Mouse (Mus musculus) liver, postnatal 0 days (tissue): ENCODE data around the gene Oscp1. TPM values are rescaled to one million over a fixed set of nuclear protein-coding genes. Genes with fewer than 3 reads are reported as not detected.

Experiments used
- ATAC-seq: fragments of 200-750 bp; cut with Nextera tagmentation; 2 replicates; pipeline ENCODE4 v1.8.0; 2017; ENCODE audit warnings: mild to moderate bottlenecking, moderate library complexity
- DNase-seq: peaks from one replicate; pipeline ENCODE4 v3.0.0-alpha.2; 2016
- H3K27ac ChIP-seq: fragments of 300-500 bp; sonication (generic); 2 replicates; pipeline ENCODE4 v1.5.1; 2014; ENCODE audit warnings: antibody characterized with exemption, moderate library complexity, mild to moderate bottlenecking, low read depth
- H3K27me3 ChIP-seq: fragments of 300-500 bp; sonication (generic); 2 replicates; pipeline ENCODE4 v1.6.1; 2014; ENCODE audit warnings: low read length, control low read depth, mixed read lengths; ENCODE audit not compliant: insufficient read depth
- H3K36me3 ChIP-seq: fragments of 300-500 bp; sonication (generic); replicated peaks from 2 replicates; pipeline ENCODE4 v1.6.1; 2014; ENCODE audit warnings: mild to moderate bottlenecking, control low read depth, low read length, moderate library complexity, mixed read lengths; ENCODE audit not compliant: insufficient read depth
- H3K4me1 ChIP-seq: fragments of 300-500 bp; sonication (generic); 2 replicates; pipeline ENCODE4 v1.6.1; 2014; ENCODE audit warnings: antibody characterized with exemption, mild to moderate bottlenecking, control low read depth; ENCODE audit not compliant: insufficient read depth
- H3K4me2 ChIP-seq: fragments of 300-500 bp; sonication (generic); 2 replicates; pipeline ENCODE4 v1.6.1; 2014; ENCODE audit warnings: low read depth, mild to moderate bottlenecking, low read length, moderate library complexity, mixed read lengths
- H3K4me3 ChIP-seq: fragments of 300-500 bp; sonication (generic); 2 replicates; pipeline ENCODE4 v1.5.1; 2014; ENCODE audit warnings: low read depth, low read length
- H3K9ac ChIP-seq: fragments of 300-500 bp; sonication (generic); replicated peaks from 2 replicates; pipeline ENCODE4 v1.6.1; 2014; ENCODE audit warnings: mild to moderate bottlenecking, moderate library complexity
- H3K9me3 ChIP-seq: fragments of 300-500 bp; sonication (generic); 2 replicates; pipeline ENCODE4 v1.6.1; 2016; ENCODE audit warnings: mild to moderate bottlenecking, control low read depth, low read length, mixed read lengths
- CTCF ChIP-seq: sonication (generic); IDR thresholded peaks from 2 replicates; pipeline ENCODE4 v1.5.1; 2016; ENCODE audit warnings: antibody characterized with exemption, low read depth
- EP300 ChIP-seq: IDR thresholded peaks from 2 replicates; pipeline ENCODE4 v1.6.1; 2016; ENCODE audit warnings: antibody characterized with exemption, low read depth, mild to moderate bottlenecking
- WGBS: fragments of 180-500 bp; shearing (Covaris S2); extraction: QIAGEN DNeasy Blood & Tissue Kit; methylation state at CpG from one replicate; pipeline ENCODE4 v1.1.7; 2014; ENCODE audit not compliant: insufficient replicate concordance; 5-methylcytosine and 5-hydroxymethylcytosine counted together
- polyA plus RNA-seq: library from polyadenylated mRNA; unstranded; fragments of >200 nt; fragmentation: Nextera tagmentation; extraction: Ambion mirVana; gene quantifications from 2 replicates; pipeline ENCODE4 v1.2.1, GENCODE M21; 2015

Oscp1 gene
- polyA plus RNA-seq, 1 experiment from 2014 or later = 1.5 TPM

DNA sequence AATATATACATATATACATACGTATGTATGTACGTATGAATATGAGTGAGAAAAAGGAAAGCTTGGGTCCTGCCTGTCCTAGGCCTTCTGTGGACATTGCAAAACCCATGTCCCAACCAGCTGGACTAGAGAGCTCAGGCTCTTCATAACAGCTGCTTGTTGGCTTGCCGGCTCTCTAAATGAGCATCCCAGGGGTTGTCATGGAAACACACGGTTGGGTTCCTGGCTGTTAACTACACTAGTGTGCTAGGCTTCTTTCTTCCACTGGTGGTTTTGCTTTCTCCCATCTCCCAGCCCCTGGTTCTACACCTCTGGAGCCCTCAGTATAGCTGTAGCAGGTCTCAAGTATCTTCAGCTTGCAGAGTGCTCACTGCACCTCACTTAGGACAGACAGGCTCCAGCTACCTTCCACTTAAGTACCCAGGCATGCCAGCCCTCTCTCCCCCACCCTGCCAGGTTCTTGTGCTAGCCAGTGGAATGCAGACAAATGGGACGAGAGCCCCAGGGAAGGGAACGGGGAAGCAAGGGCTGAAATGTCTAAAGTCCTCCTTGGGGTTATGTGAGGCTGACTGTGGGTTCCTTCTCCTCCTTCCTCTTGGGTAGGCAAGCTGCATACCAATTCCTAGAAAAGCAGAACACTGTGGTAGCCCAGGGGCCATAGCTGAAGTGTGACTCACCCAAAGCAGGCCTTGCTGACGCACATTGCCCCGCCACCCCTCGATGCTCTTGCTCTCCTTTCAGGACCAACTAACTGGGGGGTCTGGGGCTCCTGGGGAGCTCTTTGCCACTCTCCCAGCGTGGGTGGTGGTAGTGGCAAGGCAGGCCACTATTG, 73.1 kb downstream of the Oscp1 start:
- Histone ChIP-seq H3K9me3 (no peaks in the 10 kb centered on the region), H3K4me3 (no peak overlapping the region), H3K27ac (peak overlapping the region; percentile 79), H3K36me3 (peaks cover 36% of the 10 kb centered on the region), H3K27me3 (no peaks in the 10 kb centered on the region), H3K4me1 (peaks cover 4% of the 10 kb centered on the region; the same call in 1 of the 2 replicates), H3K4me2 (no peak overlapping the region), H3K9ac (no peak overlapping the region)
- TF ChIP-seq EP300 (no peak), CTCF (no peak)
- DNase-seq = no peak
- peak; percentile 67 for ATAC-seq
- 61% methylated on average over 10 of the region's 10 CpGs for WGBS

DNA sequence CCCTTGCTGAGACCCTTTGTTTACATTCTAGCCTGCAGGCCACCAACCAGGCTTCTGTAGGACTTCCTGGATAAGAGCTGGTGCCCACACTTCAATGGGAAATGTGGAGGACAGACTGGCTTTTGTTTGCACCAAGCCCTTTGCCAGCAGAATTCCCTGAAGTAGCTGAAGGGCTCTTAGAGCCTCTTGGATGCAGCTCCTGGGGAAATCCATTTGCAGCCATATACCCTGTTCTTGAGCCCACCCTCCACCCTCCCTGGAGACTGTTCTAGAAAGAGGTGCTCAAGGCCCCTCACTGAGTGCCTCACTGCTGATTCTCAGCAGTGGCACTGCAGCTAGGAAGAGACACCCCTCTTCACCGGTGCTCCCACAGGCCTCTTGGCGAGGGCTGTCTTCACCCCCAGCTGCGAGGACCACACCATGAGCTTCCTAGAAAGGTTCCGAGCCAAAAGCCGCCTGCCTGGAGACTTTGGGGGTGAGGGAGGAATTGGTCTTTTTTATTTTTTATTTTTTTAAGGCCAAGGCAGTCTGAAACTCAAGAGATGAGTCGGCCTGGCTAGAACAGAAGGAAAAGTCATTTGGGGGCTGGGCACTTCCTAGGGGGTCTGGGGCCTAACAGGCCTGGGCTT, 74.4 kb downstream of the Oscp1 start:
- peak overlapping the region; percentile 79; the same call in 1 of the 2 replicates for H3K27ac ChIP-seq
- TF ChIP-seq EP300 (no peak), CTCF (no peak)

DNA sequence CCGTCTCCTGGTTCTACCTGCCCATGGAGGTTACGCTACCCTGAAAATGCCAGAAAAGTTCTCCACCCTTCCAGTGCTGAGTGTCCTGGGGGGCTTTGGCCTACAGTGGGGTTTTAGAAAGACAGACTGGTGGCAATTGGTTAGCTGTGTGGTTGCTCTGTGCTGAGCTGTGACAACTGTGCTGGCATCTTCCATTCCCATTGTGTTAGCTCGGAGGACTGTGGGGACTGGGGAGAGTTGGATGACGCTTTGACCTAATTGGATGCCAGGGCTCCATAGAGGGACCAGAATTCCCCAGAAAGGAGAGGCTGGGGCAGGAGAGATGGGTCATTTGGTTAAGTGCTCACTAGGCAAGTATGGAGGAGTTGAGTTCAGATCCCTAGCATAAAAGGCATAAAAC, 75.9 kb downstream of the Oscp1 start:
- no peaks in the 10 kb centered on the region for H3K27me3 ChIP-seq
- no peak overlapping the region for H3K4me2 ChIP-seq
- 95% methylated on average over 4 of the region's 4 CpGs for WGBS
- no peak for DNase-seq
- TF ChIP-seq EP300 (no peak), CTCF (no peak)
- peaks cover 4% of the 10 kb centered on the region; the same call in 1 of the 2 replicates for H3K4me1 ChIP-seq
- H3K4me3 ChIP-seq = no peak overlapping the region
- H3K9me3 ChIP-seq = no peaks in the 10 kb centered on the region
- H3K9ac ChIP-seq = no peak overlapping the region
- no peak for ATAC-seq
- no peak overlapping the region for H3K27ac ChIP-seq
- H3K36me3 ChIP-seq = peaks cover 39% of the 10 kb centered on the region

More for the DNA sequence above, 74.4 kb downstream of the Oscp1 start:
- no peak for ATAC-seq
- Histone ChIP-seq H3K4me1 (peaks cover 4% of the 10 kb centered on the region; the same call in 1 of the 2 replicates), H3K9me3 (no peaks in the 10 kb centered on the region), H3K4me2 (no peak overlapping the region), H3K36me3 (peaks cover 37% of the 10 kb centered on the region), H3K4me3 (no peak overlapping the region), H3K27me3 (no peaks in the 10 kb centered on the region), H3K9ac (no peak overlapping the region)
- 86% methylated on average over 6 of the region's 6 CpGs for WGBS
- DNase-seq = no peak

DNA sequence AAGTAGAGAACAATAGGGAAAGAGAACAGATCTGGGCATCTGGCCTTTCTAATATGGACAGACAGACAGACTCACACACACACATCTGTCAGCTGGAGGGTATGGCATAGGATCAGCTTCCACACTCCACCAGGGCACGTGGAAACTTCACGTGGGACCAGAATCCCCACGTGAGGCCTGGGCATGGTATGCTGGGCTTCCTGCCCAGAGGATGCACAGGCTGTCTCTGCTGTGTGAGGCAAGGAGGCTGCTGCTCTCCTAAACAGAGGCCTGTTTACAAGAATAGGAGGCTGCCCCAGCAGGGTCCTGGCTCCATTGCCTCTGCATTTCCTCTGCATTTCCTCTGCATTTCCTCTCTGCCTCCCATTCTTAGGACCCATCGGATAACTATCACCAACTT, 76.3 kb downstream of the Oscp1 start:
- WGBS = 74% methylated on average over 4 of the region's 4 CpGs
- no peak for TF ChIP-seq CTCF
- TF ChIP-seq EP300 = no peak
- Histone ChIP-seq H3K36me3 (peaks cover 40% of the 10 kb centered on the region), H3K27me3 (no peaks in the 10 kb centered on the region), H3K27ac (no peak overlapping the region), H3K4me3 (no peak overlapping the region), H3K9ac (no peak overlapping the region), H3K4me1 (peaks cover 4% of the 10 kb centered on the region; the same call in 1 of the 2 replicates), H3K9me3 (no peaks in the 10 kb centered on the region), H3K4me2 (no peak overlapping the region)
- ATAC-seq = no peak
- no peak for DNase-seq

DNA sequence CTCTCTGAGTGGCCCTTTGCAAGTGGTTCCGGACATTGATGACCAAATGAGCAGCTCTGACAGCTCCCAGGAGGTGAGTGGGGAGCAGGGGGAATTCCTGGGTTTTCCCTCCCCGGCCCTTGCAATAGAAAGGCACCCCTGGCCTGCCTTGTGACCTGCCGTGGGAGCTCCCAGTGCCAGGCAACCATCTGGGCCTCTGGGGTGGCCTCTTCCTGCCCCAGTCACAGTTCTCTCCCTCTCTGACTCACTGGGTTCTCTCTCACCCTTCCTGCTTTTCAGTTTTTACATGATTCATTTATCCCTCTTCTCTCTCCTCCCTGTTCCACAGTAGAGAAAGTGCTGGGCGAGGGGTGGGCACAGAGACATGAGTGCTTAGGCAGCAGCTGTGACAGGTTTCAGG, 79.4 kb downstream of the Oscp1 start:
- Histone ChIP-seq H3K4me2 (no peak overlapping the region), H3K9me3 (no peaks in the 10 kb centered on the region), H3K27ac (no peak overlapping the region), H3K4me3 (no peak overlapping the region), H3K27me3 (no peaks in the 10 kb centered on the region), H3K4me1 (no peaks in the 10 kb centered on the region; the same call in 1 of the 2 replicates), H3K9ac (no peak overlapping the region), H3K36me3 (peaks cover 39% of the 10 kb centered on the region)
- TF ChIP-seq EP300 = no peak
- TF ChIP-seq CTCF = no peak
- DNase-seq = no peak
- ATAC-seq = no peak
- WGBS = 73% methylated on average over 4 of the region's 4 CpGs

DNA sequence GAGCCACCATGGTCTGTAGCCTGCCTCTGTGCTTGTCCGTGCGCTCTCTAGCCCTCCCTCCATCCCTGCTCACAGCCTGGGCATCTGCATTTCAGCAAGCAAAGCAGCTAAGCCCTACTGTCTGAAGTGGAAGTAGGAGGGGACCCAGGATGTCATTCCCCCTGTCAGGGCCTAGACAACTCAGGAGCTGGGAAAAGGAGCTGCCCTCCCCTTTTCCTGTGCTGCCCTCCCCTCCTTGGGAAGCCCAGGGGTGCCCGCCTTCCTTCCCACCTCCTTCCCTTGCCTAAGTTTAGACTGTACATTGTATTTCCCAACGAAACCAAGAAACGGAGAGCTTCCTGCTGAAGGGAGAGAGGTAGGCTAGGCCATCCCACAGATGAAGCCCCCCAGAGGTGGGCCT, 82.7 kb downstream of the Oscp1 start:
- no peak overlapping the region for H3K4me2 ChIP-seq
- H3K9me3 ChIP-seq = no peaks in the 10 kb centered on the region
- 71% methylated on average over 5 of the region's 5 CpGs for WGBS
- H3K9ac ChIP-seq = no peak overlapping the region
- H3K4me1 ChIP-seq = no peaks in the 10 kb centered on the region; the same call in 1 of the 2 replicates
- no peak overlapping the region for H3K4me3 ChIP-seq
- ATAC-seq = peak; percentile 18
- H3K27ac ChIP-seq = 0 out of 2 replicates have a peak overlapping the region, but pooled peaks have one; percentile 7
- no peak for DNase-seq
- TF ChIP-seq CTCF (no peak), EP300 (no peak; the same call in 1 of the 2 replicates)
- H3K27me3 ChIP-seq = no peaks in the 10 kb centered on the region
- peaks cover 30% of the 10 kb centered on the region for H3K36me3 ChIP-seq

Other genes starting within 250 kb of the Oscp1 start
- gene Csf3r, start 34.0 kb upstream of the Oscp1 start, polyA plus RNA-seq = 2.3 and 2.8 TPM in 2 replicates
- gene Mrps15, start 11.6 kb upstream of the Oscp1 start, polyA plus RNA-seq = 57.2 and 58.1 TPM in 2 replicates
- gene Lsm10, start 38.1 kb downstream of the Oscp1 start, polyA plus RNA-seq = 24.7 and 27.7 TPM in 2 replicates
- gene Stk40, start 45.4 kb downstream of the Oscp1 start, polyA plus RNA-seq = 11.3 and 12.1 TPM in 2 replicates
- gene Eva1b, start 89.2 kb downstream of the Oscp1 start, polyA plus RNA-seq = 17.1 and 17.7 TPM in 2 replicates
- gene Sh3d21, start 104.9 kb downstream of the Oscp1 start, polyA plus RNA-seq = 2.4 and 2.7 TPM in 2 replicates
- gene Thrap3, start 144.2 kb downstream of the Oscp1 start, polyA plus RNA-seq = 47.8 and 62.4 TPM in 2 replicates
- gene Map7d1, start 197.8 kb downstream of the Oscp1 start, polyA plus RNA-seq = 7.2 and 10.0 TPM in 2 replicates
- 39.0 and 39.2 TPM in 2 replicates for gene Trappc3, start 203.8 kb downstream of the Oscp1 start, polyA plus RNA-seq
- gene Col8a2, start 228.2 kb downstream of the Oscp1 start, polyA plus RNA-seq = 0.25 and 0.26 TPM in 2 replicates